Mouse (Mus musculus): ENCODE data around the gene Fam3c.
"Not testable (repeated sequence)": the region's sequence is repeated elsewhere in the genome, so short reads cannot be mapped to it uniquely, and the experiment has no call there.

Gene Fam3c

DNA sequence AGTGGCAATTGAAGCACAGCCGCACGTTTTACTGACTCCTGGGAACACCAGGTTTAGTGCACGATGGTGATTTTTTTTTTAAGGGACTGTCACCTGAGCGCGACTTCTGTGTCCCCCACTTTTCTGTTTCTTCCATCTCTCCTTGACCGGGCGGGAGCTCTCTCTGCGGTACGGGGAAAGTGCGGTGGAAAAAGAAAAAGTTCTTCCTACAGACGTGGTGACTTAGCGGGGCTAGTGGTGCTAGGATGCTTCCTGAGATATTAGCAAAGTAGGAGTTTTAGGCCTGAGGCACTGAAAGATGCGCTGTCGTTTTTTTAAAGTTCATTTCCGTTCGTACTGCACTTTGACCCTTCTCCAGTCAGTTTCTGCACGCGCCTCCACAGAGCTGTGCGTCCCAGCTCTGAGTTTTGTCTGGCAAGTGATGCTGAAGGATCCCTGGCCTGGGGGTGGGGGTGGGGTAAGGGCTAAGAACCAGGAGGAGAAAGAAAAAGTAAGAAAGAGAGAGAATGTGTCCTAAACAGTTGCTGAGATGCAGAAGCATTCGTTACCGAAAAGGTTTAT is 66.5 kb downstream of the Fam3c start:
- peak; percentile 41 for DNase-seq

DNA sequence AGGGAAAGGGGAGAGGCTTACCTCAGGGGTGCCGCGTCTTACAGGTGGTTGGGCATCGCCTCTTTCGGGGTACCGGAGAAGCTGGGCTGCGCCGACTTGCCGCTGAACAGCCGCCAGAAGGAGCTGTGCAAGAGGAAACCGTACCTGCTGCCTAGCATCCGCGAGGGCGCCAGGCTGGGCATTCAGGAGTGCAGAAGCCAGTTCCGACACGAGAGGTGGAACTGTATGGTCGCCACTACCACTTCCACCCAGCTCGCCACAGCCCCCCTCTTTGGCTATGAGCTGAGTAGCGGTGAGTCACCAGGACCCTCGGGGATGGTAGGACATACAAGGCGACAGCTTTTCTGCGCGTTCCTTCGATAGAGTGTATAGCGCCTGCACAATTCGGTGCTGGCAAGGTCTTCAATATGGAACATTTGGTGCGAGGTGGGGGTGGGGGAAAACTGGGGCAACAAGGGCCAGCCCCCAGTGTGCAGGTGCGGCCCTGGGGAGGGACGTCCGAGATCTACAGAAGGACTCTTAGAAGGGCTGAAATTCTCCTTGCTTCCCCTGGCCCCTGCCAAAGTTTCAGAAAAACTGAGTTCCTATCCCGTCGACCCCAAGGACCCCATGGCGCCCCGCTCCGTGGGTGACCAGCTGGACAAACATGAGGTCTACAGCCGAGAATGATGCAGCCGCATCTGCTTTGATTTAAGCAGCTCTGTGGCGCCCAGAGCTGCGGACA is 67.1 kb downstream of the Fam3c start:
- DNase-seq = peak; percentile 55

DNA sequence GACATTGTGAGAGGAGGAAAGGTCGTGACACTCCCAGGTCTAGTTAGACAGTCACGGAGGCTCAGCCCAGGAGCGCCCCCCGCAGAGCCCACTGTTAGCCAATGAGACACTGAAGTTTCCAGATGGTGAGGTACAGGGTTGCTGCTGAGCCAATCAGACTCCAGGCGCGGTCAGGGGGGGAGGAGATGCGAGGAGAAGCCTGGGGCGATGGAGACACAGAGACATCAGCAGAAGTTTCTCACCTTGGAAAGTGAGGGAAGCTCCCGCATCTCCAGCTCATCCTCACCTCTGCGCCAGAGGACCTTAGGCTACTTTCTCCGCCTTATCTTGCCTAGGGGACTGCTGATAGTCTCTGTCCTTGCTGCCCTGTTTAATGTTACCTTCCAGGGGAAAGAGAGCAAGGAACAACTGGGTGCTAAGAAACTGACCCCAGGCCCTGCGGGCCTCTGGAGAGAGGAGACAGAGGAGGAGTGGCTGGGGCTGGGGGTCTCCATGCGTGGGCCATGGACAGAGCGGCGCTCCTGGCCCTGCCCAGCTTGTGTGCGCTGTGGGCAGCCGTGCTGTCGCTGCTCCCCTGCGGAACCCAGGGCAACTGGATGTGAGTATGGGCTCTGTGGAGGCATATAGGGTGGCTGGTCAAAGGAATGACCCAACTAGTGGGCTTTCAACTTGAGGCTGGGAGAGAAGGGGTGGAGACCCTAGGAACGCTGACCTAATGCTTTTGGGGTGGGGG is 67.9 kb downstream of the Fam3c start, which contains the start of gene Wnt16:
Gene Wnt16, plus strand, starts transcription at position 224 of the 733 bp plus-strand sequence.
- DNase-seq = peak; percentile 55

DNA sequence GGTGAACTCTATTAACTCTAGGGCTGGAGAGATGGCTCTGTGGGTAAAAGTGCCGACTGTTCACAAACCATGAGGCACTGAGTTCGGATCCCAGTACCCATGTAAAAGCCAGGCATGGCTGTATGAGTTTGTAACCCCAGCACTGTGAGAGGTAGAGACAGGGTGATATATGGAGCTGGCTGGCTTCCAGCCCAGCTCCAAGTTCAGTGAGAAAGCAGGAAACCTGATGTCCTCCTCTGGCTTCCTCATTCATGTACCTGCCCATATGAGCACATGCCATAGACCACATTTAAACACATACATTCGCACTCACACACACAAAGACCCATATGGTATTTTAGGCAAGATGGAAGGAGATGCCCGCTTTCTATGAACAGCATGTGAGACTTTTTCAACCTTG is 73.6 kb downstream of the Fam3c start:
- DNase-seq = no peak

DNA sequence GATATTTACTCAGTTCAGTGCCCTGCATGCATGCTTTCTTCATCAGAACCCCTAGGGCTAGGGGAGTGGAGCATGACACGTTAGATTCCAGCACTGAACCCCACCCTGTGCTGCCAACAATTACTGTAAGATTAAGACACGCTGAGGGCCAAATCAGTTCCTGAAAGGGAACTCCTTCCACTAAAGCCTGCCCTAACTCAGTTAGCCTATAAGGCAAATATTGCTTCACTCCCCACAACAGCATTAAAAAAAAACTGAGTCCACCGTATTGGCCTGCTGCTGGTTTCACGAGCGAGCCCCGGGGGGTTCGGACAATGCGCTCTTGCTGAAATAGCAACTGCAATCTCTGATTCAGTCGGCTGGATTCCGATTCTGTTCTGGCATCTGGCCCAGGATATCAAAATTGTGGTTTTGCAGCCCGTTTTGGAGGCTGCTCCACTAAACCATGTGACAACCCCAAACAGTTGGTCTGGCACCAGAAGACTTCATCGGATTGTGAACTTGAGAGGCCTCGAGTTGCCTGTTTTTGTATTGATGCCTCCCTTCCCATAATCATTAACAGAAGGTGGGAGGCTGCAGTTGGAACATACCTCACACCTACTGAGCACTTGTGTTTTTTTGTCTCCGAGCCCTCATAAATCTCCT is 75.7 kb downstream of the Fam3c start:
- DNase-seq = no peak

DNA sequence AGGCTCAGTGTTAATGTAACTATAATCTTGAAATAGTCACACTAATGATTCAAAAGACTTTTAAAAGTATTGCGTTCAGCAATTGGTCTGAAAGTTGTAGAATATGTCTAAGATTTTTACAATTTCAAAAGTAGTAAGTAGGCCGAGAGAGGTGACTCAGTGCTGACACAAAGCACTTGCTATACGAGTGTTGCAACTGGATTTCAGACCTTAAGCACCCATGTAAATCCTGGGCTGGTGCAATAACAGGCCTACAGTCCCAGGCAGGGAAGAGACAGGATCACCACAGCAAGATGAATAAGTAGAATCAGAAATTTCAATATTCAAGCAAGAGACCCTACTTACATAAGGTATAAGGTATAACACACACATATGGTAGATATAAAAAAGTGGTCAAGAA is 78.1 kb downstream of the Fam3c start:
- DNase-seq = no peak

DNA sequence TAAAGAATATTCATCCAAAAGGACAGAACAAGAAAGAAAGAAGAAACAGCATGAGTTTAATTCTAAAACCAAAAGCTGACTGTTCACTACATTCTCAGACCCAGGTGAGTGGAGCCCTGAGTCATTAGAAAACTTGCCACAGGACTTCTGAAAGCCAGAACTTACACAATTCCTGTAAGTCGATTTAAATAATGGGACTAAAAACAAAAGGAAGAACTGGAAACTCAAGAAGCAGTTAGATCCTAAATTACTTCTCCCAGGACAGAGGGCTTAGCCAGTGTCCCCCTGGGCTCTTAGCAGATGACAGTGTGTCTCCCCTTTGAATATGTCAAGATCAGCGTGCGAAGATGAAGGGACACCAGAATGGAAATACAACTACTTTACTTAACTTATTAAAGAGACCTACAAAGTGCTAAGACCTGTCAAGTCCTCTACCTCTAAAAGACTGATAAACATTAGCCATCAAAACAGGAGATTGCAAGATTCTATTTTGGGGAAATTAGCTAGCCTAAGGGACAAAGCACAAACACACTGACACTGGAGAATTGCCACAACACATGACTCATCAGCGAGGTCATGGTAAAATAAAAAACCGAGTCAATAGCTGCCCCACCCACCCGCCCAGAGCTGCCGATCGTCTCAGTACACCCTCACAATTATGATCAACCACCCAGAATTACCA is 86.1 kb downstream of the Fam3c start:
- DNase-seq = no peak

DNA sequence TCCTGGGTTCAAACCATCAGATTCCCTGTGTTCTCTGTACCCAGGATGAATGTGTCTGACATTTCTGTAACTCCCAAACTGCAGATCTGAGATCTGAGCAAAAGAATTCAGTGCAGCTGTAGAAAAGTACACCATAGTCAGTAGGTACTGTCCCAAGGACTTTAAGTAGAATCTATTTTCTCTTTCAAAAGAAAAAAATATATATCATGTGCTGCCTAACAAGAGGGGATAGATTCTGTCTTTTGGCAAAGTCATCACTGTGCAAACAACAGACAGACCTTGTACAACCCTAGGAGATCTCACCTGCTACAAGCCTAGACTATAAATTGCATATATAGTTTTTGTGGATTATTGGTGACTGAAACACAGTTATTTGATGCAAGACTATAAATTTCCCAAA is 87.4 kb downstream of the Fam3c start:
- DNase-seq = no peak

DNA sequence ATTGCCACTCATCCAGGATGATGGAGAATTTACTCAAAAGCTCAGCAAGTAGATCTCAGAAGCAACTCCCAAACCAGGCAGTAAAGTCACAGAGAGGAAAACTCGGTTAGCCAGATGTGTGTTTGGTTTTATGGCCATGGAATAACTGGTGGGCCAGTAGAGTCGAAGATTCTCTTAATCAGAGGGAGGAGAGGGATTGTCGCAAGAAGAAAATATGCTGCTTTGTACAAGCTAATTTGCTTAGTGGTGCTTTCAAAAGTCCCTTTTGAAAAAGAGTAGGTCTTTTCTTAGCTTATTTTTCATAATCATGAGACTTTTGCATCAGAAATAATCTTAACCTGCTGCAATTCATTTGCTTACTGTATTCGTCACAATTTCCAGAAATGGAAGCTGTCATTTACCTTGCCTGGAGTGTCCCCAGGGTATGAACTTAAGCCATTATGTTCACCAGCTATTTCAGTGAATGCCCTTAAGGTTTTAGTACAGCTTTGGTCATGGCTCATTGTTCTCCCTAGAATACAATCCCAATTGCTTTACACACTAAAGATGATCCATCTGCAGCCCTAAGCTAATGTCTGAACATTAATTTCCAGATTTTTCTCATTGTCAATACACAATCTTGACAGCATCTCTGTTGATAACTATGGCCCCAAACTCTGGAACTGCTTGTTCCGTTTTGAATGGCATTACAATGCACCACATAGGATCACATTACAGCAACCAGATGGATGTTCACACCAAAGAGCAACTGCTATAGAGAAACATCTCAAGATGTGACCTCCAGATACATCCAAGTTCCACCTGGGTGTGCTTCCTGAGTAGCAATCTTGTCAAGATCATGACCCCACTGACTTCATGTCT is 88.0 kb downstream of the Fam3c start:
- no peak for DNase-seq

DNA sequence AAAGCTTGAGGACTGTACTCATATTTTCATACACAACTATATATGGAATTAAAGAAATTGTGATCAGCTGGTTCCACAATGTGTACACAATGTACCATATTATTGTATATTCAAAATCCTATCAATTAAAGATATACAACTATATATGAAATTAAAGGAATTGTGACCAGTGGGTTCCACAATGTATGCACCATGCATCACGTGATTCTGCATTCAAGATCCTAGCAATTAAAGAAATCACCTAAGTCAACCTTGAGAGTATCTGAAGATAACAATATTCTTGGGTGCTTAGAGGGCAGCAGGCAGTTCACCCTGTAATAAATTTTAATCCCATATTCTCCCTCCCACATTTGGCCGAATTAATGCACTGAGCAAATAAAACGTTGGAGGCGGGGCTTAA is 90.0 kb downstream of the Fam3c start:
- no peak for DNase-seq

DNA sequence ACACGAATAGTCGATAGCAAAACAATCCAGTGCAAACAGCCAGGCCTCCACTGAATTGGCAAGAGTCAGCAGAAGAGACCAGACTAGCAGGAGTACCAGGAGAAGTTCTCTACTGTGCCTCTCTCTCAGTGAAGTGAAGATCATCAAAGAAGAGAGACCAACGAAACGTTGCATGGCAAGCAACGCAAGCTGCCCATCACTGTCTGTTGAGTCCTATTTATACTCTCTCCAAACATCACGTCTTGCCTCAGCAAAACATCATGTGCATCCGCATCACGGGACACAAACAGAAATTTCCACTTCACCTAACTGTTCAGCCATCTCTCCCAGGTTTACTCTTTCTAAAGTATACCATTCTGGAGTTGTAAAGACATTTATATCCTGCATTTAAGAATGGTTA is 91.9 kb downstream of the Fam3c start:
- not testable (repeated sequence) for DNase-seq

DNA sequence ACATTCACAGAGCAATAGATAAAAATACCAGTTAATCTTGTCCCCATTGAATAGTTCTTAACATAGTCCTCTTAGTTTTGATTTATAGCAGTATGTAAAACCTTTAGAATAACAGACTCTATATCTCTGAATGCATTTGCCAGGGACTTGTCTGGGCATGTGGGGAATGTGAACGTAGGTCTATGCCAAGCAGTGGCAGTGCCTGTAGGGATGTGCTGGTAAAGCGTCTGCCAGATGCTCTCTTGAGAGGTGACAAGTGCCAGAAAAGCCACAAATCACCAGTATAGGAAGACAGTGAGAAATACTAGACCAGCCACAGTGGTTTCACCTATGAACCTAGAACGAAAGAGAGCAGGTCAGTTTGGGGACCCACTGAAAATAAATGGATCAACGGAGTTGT is 93.5 kb downstream of the Fam3c start:
- DNase-seq = no peak

DNA sequence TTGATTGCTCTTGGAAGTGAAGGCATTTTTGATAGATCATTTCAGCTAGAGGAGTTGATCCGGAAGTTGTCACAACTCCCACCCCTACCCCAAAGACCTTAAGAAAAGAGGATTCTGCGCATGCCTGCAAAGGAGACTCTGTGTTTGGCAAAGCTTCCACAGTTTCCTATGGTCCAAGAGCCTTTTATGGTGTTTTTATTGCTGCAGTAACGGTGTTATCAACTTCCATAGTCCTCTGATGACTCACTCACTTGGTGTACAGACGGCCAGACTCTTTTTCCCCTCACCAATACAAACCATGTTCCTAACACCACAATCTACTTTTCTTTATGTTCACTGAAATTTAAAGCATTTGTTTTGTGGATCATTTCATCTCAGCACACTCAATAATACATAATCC is 97.3 kb downstream of the Fam3c start:
- no peak for DNase-seq
